Mouse (Mus musculus) thymus, adult 2 months (tissue): ENCODE measurements around the gene Rpl5. TPM values are rescaled to one million over a fixed set of nuclear protein-coding genes. Genes with fewer than 3 reads are reported as not detected.
A peak's percentile ranks its signal among the peaks of the same experiment; 100 is the strongest.
"Not testable (repeated sequence)": the region's sequence is repeated elsewhere in the genome, so short reads cannot be mapped to it uniquely, and the experiment has no call there.

ENCODE experiments used
- DNase-seq: peaks from one replicate; pipeline ENCODE4 v3.0.0; 2021
- H3K27ac ChIP-seq: fragments of 200-500 bp; 2 replicates; pipeline ENCODE4 v1.5.1; 2012; ENCODE audit warnings: low read length, control low read depth; ENCODE audit not compliant: control insufficient read depth, insufficient read depth
- H3K27me3 ChIP-seq: fragments of 200-500 bp; 2 replicates; pipeline ENCODE4 v1.6.1; 2012; ENCODE audit warnings: mild to moderate bottlenecking, low read length, moderate library complexity, mixed read lengths; ENCODE audit not compliant: control insufficient read depth, insufficient read depth
- H3K36me3 ChIP-seq: fragments of 200-500 bp; 2 replicates; pipeline ENCODE4 v1.6.1; 2012; ENCODE audit warnings: mild to moderate bottlenecking, low read length, moderate library complexity; ENCODE audit not compliant: control insufficient read depth, insufficient read depth
- H3K4me1 ChIP-seq: fragments of 200-500 bp; replicated peaks from 2 replicates; pipeline ENCODE4 v1.6.1; 2012; ENCODE audit warnings: low read length; ENCODE audit not compliant: control insufficient read depth, insufficient read depth
- H3K4me3 ChIP-seq: fragments of 200-500 bp; 2 replicates; pipeline ENCODE4 v1.5.1; 2012; ENCODE audit warnings: mild to moderate bottlenecking, low read length, control low read depth, moderate library complexity; ENCODE audit not compliant: control insufficient read depth, insufficient read depth
- CTCF ChIP-seq: fragments of 200-500 bp; IDR thresholded peaks from 2 replicates; pipeline ENCODE4 v1.5.1; 2012; ENCODE audit warnings: mild to moderate bottlenecking, control low read depth, low read length, moderate library complexity, borderline replicate concordance; ENCODE audit not compliant: control insufficient read depth, poor library complexity, insufficient read depth; ENCODE audit errors: extremely low read depth
- POLR2A ChIP-seq: fragments of 200-500 bp; IDR thresholded peaks from 2 replicates; pipeline ENCODE4 v1.6.1; 2012; ENCODE audit warnings: mild to moderate bottlenecking, low read length, control low read depth, moderate library complexity; ENCODE audit not compliant: control insufficient read depth, poor library complexity, insufficient read depth; ENCODE audit errors: extremely low read depth
- WGBS: fragments of 180-500 bp; shearing (Covaris S2); methylation state at CpG from one replicate; pipeline ENCODE4 v1.1.7; 2018; 5-methylcytosine and 5-hydroxymethylcytosine counted together
- polyA plus RNA-seq: library from polyadenylated mRNA; depleted of rRNA; stranded (reverse); fragments of >200 nt; gene quantifications from 2 replicates; pipeline ENCODE4 v1.2.3, GENCODE M21; 2012

Rpl5 gene
- polyA plus RNA-seq, 1 experiment, result 55.8 TPM

DNA sequence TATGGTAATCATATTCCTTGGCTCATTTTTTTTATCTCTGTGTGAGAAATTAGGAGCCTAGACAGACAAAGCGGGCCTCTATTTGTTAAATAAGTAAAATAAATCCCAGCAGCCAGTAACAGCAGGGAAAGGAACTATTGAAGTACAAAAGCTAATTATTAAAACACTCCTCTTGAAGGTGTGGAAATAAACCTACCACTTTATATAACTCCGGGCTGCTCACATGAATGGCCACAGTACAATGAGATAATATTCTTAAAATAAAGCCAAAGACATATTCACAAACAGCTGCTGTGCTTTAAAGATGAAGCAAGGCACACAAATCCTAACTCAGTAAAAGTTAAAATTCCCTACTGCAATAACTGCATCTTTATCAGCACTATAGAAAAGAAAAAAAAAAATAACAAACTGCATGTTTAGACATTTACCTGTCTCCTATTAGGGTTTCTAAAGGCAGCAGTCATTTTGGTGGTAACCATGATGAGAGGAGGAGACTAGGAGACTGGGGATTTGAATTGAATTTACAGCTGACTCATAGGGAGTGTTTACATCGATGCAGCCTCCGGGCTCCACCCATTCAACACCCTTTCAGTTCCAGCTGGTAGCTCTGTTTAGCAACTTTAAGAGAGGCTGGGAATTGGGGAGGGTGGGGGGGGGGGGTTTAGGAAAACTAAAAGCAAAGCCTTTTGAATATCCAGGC lies 25.6 kb upstream of the Rpl5 start, which contains the start of gene Evi5:
Gene Evi5, minus strand, starts transcription at position 547 of the 700 bp plus-strand sequence.
- Histone ChIP-seq H3K36me3 (no peaks in the 10 kb centered on the region), H3K27ac (no peak within 1 kb of the TSS), H3K27me3 (no peaks in the 10 kb centered on the region), H3K4me1 (no peaks in the 10 kb centered on the region; the same call in 1 of the 2 replicates), H3K4me3 (no peak within 1 kb of the TSS)
- WGBS, result 58% methylated on average over 4 of the region's 4 CpGs
- no peak for DNase-seq
- TF ChIP-seq CTCF (no peak), POLR2A (no peak)

DNA sequence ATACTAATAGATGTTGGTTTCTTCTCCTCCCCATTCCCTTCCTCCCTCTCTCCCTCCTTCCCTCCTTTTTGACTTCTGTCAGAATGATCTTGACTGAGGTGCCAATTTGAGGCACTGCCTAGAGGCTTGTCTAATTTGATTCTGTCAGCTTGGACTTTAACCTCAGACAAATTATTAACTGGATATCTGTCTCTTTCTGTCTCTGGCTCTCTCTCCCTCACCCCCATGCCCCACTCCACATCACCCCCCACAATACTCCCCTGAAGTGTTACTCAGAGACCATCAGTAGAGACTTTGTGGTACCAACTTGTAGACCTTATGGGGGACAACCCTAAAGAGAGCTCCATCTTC lies 25.1 kb upstream of the Rpl5 start:
- Histone ChIP-seq H3K27ac (no peak overlapping the region), H3K4me3 (no peak overlapping the region), H3K4me1 (no peaks in the 10 kb centered on the region; the same call in 1 of the 2 replicates), H3K27me3 (no peaks in the 10 kb centered on the region), H3K36me3 (no peaks in the 10 kb centered on the region)
- DNase-seq, result no peak
- TF ChIP-seq POLR2A, result no peak
- no peak for TF ChIP-seq CTCF

- WGBS, result 100% methylated on average over 1 of the region's 1 CpGs
- H3K4me1 ChIP-seq, result no peaks in the 10 kb centered on the region; the same call in 1 of the 2 replicates
- TF ChIP-seq POLR2A (no peak), CTCF (no peak)
These were observed 23.2 kb upstream of the Rpl5 start for GRCm38 (mm10) chr5:107877053-107877452.

GRCm38 (mm10) chr5:107880710-107881109 lies 19.6 kb upstream of the Rpl5 start:
- Histone ChIP-seq H3K27me3 (no peaks in the 10 kb centered on the region), H3K27ac (no peak overlapping the region), H3K4me3 (no peak overlapping the region), H3K4me1 (no peaks in the 10 kb centered on the region), H3K36me3 (no peaks in the 10 kb centered on the region)
- WGBS, result 95% methylated on average over 5 of the region's 5 CpGs
- DNase-seq, result no peak
- no peak for TF ChIP-seq CTCF
- TF ChIP-seq POLR2A, result no peak

More at GRCm38 (mm10) chr5:107877053-107877452, 23.2 kb upstream of the Rpl5 start:
- no peak overlapping the region for H3K27ac ChIP-seq
- no peaks in the 10 kb centered on the region for H3K27me3 ChIP-seq
- DNase-seq, result no peak
- H3K36me3 ChIP-seq, result no peaks in the 10 kb centered on the region
- H3K4me3 ChIP-seq, result no peak overlapping the region

GRCm38 (mm10) chr5:107889994-107890888 lies 10.1 kb upstream of the Rpl5 start:
- 83% methylated on average over 9 of the region's 9 CpGs for WGBS
- no peak overlapping the region; the same call in 1 of the 2 replicates for H3K27ac ChIP-seq
- no peak for DNase-seq
- TF ChIP-seq CTCF (no peak), POLR2A (no peak)
- no peaks in the 10 kb centered on the region for H3K27me3 ChIP-seq
- no peak overlapping the region for H3K4me3 ChIP-seq
- H3K4me1 ChIP-seq, result no peaks in the 10 kb centered on the region
- H3K36me3 ChIP-seq, result no peaks in the 10 kb centered on the region

DNA sequence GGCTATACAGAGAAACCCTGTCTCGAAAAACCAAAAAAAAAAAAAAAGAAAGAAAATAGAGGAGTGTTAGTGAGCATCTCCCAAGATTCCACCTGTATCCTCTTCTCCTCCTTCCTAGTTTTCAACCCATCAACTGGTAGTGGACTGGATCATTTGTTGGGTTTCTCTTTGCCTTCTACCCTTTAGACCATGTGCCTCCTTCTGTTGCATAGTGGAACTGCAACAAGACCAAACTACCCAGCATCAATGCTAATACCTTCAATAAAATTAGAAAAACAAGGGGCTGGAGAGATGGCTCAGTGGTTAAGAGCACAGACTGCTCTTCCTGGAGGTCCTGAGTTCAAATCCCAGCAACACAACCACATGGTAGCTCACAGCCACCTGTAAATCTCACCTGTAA lies 8.8 kb upstream of the Rpl5 start:
- 71% methylated on average over 1 of the region's 1 CpGs for WGBS
- DNase-seq, result peak; percentile 10
- H3K27ac ChIP-seq, H3K4me3 ChIP-seq, H3K27me3 ChIP-seq, H3K36me3 ChIP-seq, H3K4me1 ChIP-seq: not testable (repeated sequence)
